Mouse (Mus musculus) C2C12 (cell line): Measurements from ENCODE around the gene Pcgf6.

Experiments used
- CTCF ChIP-seq: IDR thresholded peaks from one replicate; pipeline ENCODE4 v1.5.1; 2011; ENCODE audit not compliant: control insufficient read depth, insufficient read depth, insufficient read length
- MYOG ChIP-seq: IDR thresholded peaks from one replicate; pipeline ENCODE4 v1.6.1; 2011; ENCODE audit not compliant: control insufficient read depth, insufficient read length; ENCODE audit errors: extremely low read depth

DNA sequence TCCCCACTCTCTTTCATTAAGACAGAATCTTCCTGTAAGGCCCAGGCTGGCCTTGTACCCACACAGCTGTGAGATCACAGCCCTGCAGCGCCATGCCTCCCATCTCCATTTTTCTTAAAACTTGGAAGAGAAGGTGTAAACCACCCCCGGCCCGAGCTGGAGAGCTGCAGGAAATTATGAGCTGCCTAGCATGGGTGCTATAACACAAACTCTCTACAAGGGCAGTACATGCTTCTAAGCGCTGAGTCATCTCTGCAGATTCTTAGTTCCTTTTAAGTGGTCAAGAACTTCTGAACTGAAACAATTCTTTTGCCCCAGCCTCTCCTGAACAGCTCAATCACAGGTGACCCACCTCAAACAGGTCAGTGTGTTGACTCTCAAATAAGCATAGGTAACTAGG is 15.8 kb downstream of the Pcgf6 start:
- TF ChIP-seq CTCF (no peak), MYOG (no peak)
